Mouse (Mus musculus) hematopoietic stem cell, adult 5-6 weeks (primary cell): Measurements from ENCODE around the gene Il11ra1. TPM values are rescaled to one million over a fixed set of nuclear protein-coding genes. Genes with fewer than 3 reads are reported as not detected.
A peak's percentile ranks its signal among the peaks of the same experiment; 100 is the strongest.
"Not testable (repeated sequence)": the region's sequence is repeated elsewhere in the genome, so short reads cannot be mapped to it uniquely, and the experiment has no call there.

Experiments used
- ATAC-seq, 2 experiments: fragments of 125-278 bp in 1 of 2; replicated peaks in 1 of 2; 2 replicates each; pipeline ENCODE4 v1.8.0; 2016 to 2017; ENCODE audit warnings: inconsistent platforms in 2 of 2, mild to moderate bottlenecking in 2 of 2, moderate number of reproducible peaks in 2 of 2, low read depth in 1 of 2, moderate TSS enrichment in 1 of 2; ENCODE audit not compliant: low FRiP score in 2 of 2, poor library complexity in 2 of 2, severe bottlenecking in 2 of 2, insufficient read depth in 1 of 2, low TSS enrichment in 1 of 2
- total RNA-seq: library from RNA; stranded (forward); fragments of 172-1452, 232-1000 nt; gene quantifications from 2 replicates; pipeline ENCODE4 v1.2.3, GENCODE M21; 2017

The Il11ra1 gene
- 141 and 178 TPM in 2 replicates for total RNA-seq

DNA sequence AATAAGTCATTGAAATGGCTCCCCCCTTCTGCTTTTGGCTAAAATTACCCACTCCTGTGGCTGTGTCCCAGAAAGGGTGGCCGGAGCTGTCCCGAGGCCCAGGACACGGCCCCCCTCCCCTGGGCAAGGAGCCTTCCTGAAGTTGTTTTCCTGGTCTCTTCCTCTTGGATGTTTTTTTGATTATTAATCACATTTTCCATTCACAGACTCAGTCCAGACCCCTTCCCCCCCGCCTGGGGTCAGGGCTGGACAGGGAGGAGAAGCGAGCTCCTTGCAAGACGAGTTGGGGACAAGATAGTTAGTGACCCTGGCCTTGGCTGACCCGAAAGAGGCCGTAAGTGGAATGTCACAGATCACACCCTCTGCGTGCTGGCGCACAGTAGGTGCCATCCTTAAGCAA is at the start of gene Il11ra1:
Gene Il11ra1, plus strand, starts transcription at position 207 of the 400 bp plus-strand sequence.
- not testable (repeated sequence) for ATAC-seq

DNA sequence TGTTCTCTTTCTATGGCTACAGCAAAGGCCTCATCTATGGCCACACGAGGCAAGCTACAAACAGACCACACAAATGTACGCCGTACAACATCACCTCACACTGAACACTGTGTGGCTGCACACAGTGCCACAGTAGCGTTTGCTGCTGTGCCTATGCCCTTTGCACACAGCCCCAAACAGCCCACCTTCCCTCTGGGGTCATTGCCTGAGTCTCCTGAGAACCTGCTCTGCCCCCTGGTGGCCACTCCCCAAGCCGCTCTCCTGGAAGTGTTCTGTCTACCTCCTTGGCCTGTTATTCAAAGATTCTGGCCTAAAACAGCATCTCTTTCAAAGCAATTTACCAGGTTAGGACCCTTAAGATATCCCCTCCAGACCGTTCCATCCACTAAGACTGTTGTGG is 46.5 kb upstream of the Il11ra1 start:
- ATAC-seq, result peak; percentile 74 to 88; a peak in 3 of 4 replicates

DNA sequence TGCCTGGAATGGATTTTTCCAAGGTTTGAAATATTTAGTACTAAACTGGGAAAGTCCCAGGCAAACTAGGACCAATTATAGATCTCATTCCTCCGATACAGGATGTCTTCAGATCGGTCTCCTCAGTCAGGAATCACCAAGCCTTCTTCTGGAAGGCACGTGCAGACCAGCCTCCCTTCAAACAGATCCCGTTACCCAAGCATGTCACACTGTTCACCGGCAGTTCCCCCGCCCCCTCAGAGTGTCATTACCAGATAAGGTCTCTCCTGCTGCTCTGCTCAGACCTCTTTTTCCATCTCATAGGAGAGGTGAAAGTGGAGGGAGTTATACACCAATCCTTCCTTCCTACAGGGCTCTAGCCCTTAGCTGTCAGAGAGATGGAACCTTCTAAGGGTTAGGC is 46.1 kb upstream of the Il11ra1 start:
- ATAC-seq, result no peak

- 0 out of 4 replicates have a peak, but pooled peaks of 1 of the 2 experiments have one; percentile 32 for ATAC-seq
Measured at GRCm38 (mm10) chr4:41654217-41654616, 45.6 kb upstream of the Il11ra1 start.

DNA sequence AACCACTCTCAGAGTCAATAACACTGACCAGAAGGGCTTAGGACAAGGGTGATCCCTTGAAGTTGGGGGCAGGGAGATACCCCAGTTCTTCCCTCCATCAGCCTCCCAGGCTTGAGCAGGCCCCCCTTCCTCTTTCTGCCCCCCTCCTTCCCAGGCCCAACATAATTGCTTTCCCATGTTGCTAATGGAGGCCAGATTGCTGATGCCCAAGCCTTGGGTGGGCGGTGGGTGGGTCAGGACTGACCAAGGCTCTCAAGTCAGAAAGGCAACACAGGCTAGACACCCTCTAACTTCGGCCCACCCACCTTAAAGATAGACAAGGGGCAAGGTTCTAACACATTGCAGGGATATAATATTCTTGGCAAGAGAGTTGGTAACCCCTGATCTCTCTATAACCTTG is 44.3 kb upstream of the Il11ra1 start:
- no peak for ATAC-seq

- ATAC-seq, result no peak
Measured at GRCm38 (mm10) chr4:41658566-41659384, 41.0 kb upstream of the Il11ra1 start.

DNA sequence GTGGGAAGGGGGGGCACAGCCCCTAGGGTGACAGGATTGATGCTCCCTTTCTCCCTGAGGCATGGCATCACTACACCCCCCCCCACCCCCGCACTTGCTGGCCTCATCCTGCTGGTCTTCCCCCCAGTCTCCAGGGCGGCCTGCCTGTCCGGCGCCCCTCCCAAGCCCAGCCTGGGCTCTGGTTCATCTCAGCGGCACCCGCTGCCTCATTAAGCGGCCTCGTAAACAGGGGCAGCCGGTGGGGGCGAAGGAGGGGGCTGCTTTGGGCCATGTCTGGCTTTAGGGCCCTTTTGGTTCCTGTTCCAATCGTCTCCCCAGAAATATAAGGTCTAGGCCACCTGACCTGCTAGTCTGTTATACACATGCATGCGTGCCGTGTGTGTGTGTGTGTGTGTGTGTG is 40.2 kb upstream of the Il11ra1 start:
- no peak for ATAC-seq

GRCm38 (mm10) chr4:41660851-41661430 is 38.8 kb upstream of the Il11ra1 start:
- no peak for ATAC-seq

- ATAC-seq, result no peak
Measured at GRCm38 (mm10) chr4:41662723-41663122, 37.1 kb upstream of the Il11ra1 start.

DNA sequence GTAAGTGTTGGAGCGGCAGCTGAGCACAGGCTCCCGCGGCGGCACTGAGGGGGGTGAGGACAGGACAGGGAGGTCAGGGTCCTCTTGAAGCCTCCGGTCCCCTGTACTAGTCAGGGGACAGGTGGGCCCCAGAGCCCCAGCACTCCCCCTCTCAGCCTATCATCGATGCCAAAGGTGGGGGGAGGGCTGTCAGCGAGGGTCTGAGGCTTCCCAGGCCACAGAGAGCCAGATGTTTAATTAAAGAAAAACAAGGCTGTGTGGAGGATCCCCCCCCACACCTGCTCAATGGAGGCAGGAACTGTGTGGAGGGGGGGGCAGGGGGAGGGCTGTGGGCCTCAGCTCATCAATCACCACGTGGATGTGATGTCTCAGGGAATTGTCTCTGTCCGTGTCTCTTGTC is 36.2 kb upstream of the Il11ra1 start:
- no peak for ATAC-seq

GRCm38 (mm10) chr4:41664533-41664932 is 35.3 kb upstream of the Il11ra1 start:
- no peak for ATAC-seq

- no peak for ATAC-seq
Measured at GRCm38 (mm10) chr4:41665009-41665675, 34.6 kb upstream of the Il11ra1 start.

- no peak for ATAC-seq
Measured at GRCm38 (mm10) chr4:41666646-41667045, 33.1 kb upstream of the Il11ra1 start.

- ATAC-seq, result no peak
Measured at GRCm38 (mm10) chr4:41670836-41671235, 29.0 kb upstream of the Il11ra1 start.

- no peak for ATAC-seq
Measured at GRCm38 (mm10) chr4:41671500-41671899, 28.3 kb upstream of the Il11ra1 start.

DNA sequence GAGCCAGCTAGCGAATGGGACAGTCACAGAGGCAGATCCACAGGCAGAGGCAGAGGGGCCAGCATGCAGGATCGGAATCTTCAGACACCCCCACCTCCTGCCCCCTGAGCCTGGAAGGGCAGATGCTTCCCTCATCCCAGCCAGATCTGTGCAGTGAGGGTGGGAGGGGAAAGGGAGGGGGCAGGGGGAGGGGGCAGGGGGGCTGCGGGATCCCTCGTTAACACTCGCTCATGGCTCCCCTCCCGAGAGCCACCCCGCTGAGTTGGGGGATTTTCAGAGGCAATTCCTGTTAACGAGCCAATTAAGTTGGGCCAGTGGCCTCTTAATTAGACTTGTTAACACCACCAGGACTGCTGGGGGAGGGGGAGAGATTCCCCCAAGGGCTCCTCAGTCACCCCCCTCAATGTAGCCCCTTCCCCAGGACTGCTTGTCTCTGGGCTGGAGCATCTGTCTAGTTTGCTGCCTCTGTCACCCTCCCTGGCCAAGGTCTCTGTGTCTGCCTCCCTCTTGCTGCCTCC is 27.8 kb upstream of the Il11ra1 start:
- no peak for ATAC-seq

GRCm38 (mm10) chr4:41672522-41672963 is 27.2 kb upstream of the Il11ra1 start:
- ATAC-seq, result no peak

DNA sequence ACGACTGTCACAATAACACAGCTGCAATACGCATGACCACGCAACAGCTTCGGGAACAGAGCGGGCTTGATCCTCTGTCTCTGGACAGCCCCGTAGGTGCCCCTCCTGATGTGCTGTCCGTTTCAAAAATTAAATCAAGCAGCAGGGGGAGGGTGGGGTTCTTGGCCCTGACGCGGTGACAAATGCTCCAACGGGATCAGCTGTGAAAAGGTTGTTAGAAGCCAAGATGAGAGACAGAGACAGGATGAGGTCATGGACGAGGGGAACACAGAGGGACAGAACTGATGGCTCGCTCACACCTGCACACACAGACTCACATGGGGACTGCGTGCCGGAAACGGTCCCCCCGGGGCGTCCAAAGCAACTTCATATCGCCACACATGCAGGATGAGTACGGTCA is 26.6 kb upstream of the Il11ra1 start:
- no peak for ATAC-seq
